Mouse (Mus musculus) CH12.LX (cell line): Measurements from ENCODE around the gene Cdk15. TPM values are rescaled to one million over a fixed set of nuclear protein-coding genes. Genes with fewer than 3 reads are reported as not detected.

ENCODE experiments used
- DNase-seq: peaks from one replicate; pipeline ENCODE4 v3.0.0-alpha.2; 2013; ENCODE audit errors: extremely low read depth
- H3K27ac ChIP-seq: 2 replicates; pipeline ENCODE4 v1.5.1; 2012; ENCODE audit warnings: low read depth, mild to moderate bottlenecking, control low read depth, moderate library complexity; ENCODE audit not compliant: insufficient read depth
- H3K27me3 ChIP-seq: replicated peaks from 2 replicates; pipeline ENCODE3; 2012; ENCODE audit warnings: inconsistent platforms
- H3K36me3 ChIP-seq, 2 experiments: replicated peaks in 1 of 2; 2 replicates each; pipeline versions ENCODE3 to v1.6.1; 2012; ENCODE audit warnings: inconsistent platforms in 1 of 2, low read length in 1 of 2, mild to moderate bottlenecking in 1 of 2, mixed read lengths in 1 of 2, moderate library complexity in 1 of 2; ENCODE audit not compliant: control insufficient read depth in 1 of 2, insufficient read depth in 1 of 2
- H3K4me1 ChIP-seq, 2 experiments: 2 replicates each; pipeline ENCODE4 v1.6.1; 2012; ENCODE audit warnings: inconsistent platforms in 1 of 2, moderate library complexity in 1 of 2; ENCODE audit not compliant: insufficient read depth in 2 of 2, control insufficient read depth in 1 of 2
- H3K4me2 ChIP-seq: 2 replicates; pipeline ENCODE4 v1.6.1; 2012; ENCODE audit warnings: low read depth, mild to moderate bottlenecking, control low read depth; ENCODE audit not compliant: poor library complexity, insufficient read depth, severe bottlenecking
- H3K4me3 ChIP-seq, 3 experiments: fragments of 150-350 bp in 1 of 3; sonication (generic) in 1 of 3; replicated peaks in 1 of 3; 2 replicates each; pipeline versions ENCODE3 to v1.5.1; 2011 to 2012; ENCODE audit warnings: low read depth in 2 of 3, low read length in 2 of 3, mild to moderate bottlenecking in 2 of 3, moderate library complexity in 2 of 3, control low read depth in 1 of 3, improper control_type of control experiment in 1 of 3, inconsistent platforms in 1 of 3, mixed read lengths in 1 of 3; ENCODE audit not compliant: poor library complexity in 1 of 3
- H3K79me2 ChIP-seq: replicated peaks from 2 replicates; pipeline ENCODE4 v1.6.1; 2012; ENCODE audit warnings: mild to moderate bottlenecking, moderate library complexity; ENCODE audit not compliant: control insufficient read depth, poor library complexity, insufficient read depth, severe bottlenecking; ENCODE audit errors: extremely low read depth
- H3K9ac ChIP-seq: 2 replicates; pipeline ENCODE4 v1.6.1; 2012; ENCODE audit warnings: low read depth, mild to moderate bottlenecking, control low read depth, moderate library complexity; ENCODE audit not compliant: insufficient read depth
- H3K9me3 ChIP-seq: replicated peaks from 2 replicates; pipeline ENCODE3; 2012; ENCODE audit warnings: low read length, inconsistent platforms, mixed read lengths
- BHLHE40 ChIP-seq: IDR thresholded peaks from 2 replicates; pipeline ENCODE4 v1.6.1; 2011; ENCODE audit warnings: mild to moderate bottlenecking, low read depth, low read length, improper control_type of control experiment
- CHD1 ChIP-seq: IDR thresholded peaks from 2 replicates; pipeline ENCODE4 v1.6.1; 2012; ENCODE audit warnings: low read depth, low read length, improper control_type of control experiment, inconsistent platforms
- CHD2 ChIP-seq: IDR thresholded peaks from 2 replicates; pipeline ENCODE4 v1.6.1; 2011; ENCODE audit warnings: low read length, improper control_type of control experiment
- EP300 ChIP-seq: IDR thresholded peaks from 2 replicates; pipeline ENCODE4 v1.6.1; 2011; ENCODE audit warnings: low read length, improper control_type of control experiment
- HCFC1 ChIP-seq: IDR thresholded peaks from 2 replicates; pipeline ENCODE4 v1.6.1; 2012; ENCODE audit warnings: low read depth, mild to moderate bottlenecking, inconsistent platforms, low read length, improper control_type of control experiment
- JUN ChIP-seq: IDR thresholded peaks from 2 replicates; pipeline ENCODE4 v1.6.1; 2011; ENCODE audit warnings: low read depth, mild to moderate bottlenecking, low read length, improper control_type of control experiment, moderate library complexity; ENCODE audit not compliant: insufficient read depth
- KAT2A ChIP-seq: IDR thresholded peaks from 2 replicates; pipeline ENCODE4 v1.6.1; 2012; ENCODE audit warnings: low read length, improper control_type of control experiment, inconsistent platforms; ENCODE audit not compliant: insufficient replicate concordance
- MAFK ChIP-seq: IDR thresholded peaks from 2 replicates; pipeline ENCODE4 v1.6.1; 2011; ENCODE audit warnings: low read length, improper control_type of control experiment; ENCODE audit not compliant: insufficient replicate concordance
- MAX ChIP-seq: IDR thresholded peaks from 2 replicates; pipeline ENCODE4 v1.6.1; 2011; ENCODE audit warnings: low read length, improper control_type of control experiment
- MAZ ChIP-seq: IDR thresholded peaks from 2 replicates; pipeline ENCODE4 v1.6.1; 2012; ENCODE audit warnings: low read depth, mild to moderate bottlenecking, inconsistent platforms, low read length, improper control_type of control experiment, moderate library complexity
- MYC ChIP-seq: IDR thresholded peaks from 2 replicates; pipeline ENCODE4 v1.6.1; 2011; ENCODE audit warnings: low read depth, mild to moderate bottlenecking, improper control_type of control experiment, low read length
- NELFE ChIP-seq: IDR thresholded peaks from 2 replicates; pipeline ENCODE4 v1.6.1; 2011; ENCODE audit warnings: low read depth, low read length, improper control_type of control experiment
- PAX5 ChIP-seq: IDR thresholded peaks from 2 replicates; pipeline ENCODE4 v1.6.1; 2012; ENCODE audit warnings: low read length, inconsistent platforms, mixed read lengths
- RAD21 ChIP-seq: IDR thresholded peaks from 2 replicates; pipeline ENCODE4 v1.6.1; 2011; ENCODE audit warnings: low read depth, mild to moderate bottlenecking, low read length, improper control_type of control experiment, moderate library complexity
- SIN3A ChIP-seq: IDR thresholded peaks from 2 replicates; pipeline ENCODE4 v1.6.1; 2012; ENCODE audit warnings: low read length, improper control_type of control experiment, inconsistent platforms
- SMC3 ChIP-seq: IDR thresholded peaks from 2 replicates; pipeline ENCODE4 v1.6.1; 2011; ENCODE audit warnings: low read depth, low read length, improper control_type of control experiment
- TBP ChIP-seq: conservative IDR thresholded peaks from 2 replicates; pipeline ENCODE4 v1.6.1; 2011; ENCODE audit warnings: low read depth, low read length, improper control_type of control experiment
- UBTF ChIP-seq: IDR thresholded peaks from 2 replicates; pipeline ENCODE4 v1.6.1; 2012; ENCODE audit warnings: low read depth, mild to moderate bottlenecking, inconsistent platforms, low read length, improper control_type of control experiment, moderate library complexity
- USF1 ChIP-seq: IDR thresholded peaks from 2 replicates; pipeline ENCODE4 v1.6.1; 2014; ENCODE audit warnings: low read depth, mild to moderate bottlenecking, inconsistent platforms, low read length, improper control_type of control experiment
- USF2 ChIP-seq: conservative IDR thresholded peaks from 2 replicates; pipeline ENCODE4 v1.6.1; 2011; ENCODE audit warnings: low read depth, low read length, improper control_type of control experiment
- ZC3H11A ChIP-seq: IDR thresholded peaks from 2 replicates; pipeline ENCODE4 v1.6.1; 2012; ENCODE audit warnings: low read depth, mild to moderate bottlenecking, inconsistent platforms, low read length, improper control_type of control experiment
- ZKSCAN1 ChIP-seq: IDR thresholded peaks from 2 replicates; pipeline ENCODE4 v1.6.1; 2012; ENCODE audit warnings: low read depth, inconsistent platforms, low read length, improper control_type of control experiment, borderline replicate concordance
- ZNF384 ChIP-seq: IDR thresholded peaks from 2 replicates; pipeline ENCODE4 v1.6.1; 2012; ENCODE audit warnings: low read depth, low read length, improper control_type of control experiment, inconsistent platforms
- dilution Hi-C: fragments of 300-500 bp; cut with MboI; formaldehyde crosslinking; loops from 2 replicates; pipeline ENCODE4 v1.14.3; 2020; ENCODE audit warnings: low sequenced_read_pairs; ENCODE audit not compliant: extremely low pct_unique_long_range_greater_than_20kb, extremely low pct_ligation_motif_present
- in situ Hi-C: fragments of 300-500 bp; cut with MboI; formaldehyde crosslinking; loops from 3 replicates; pipeline ENCODE4 v1.14.3; 2019; ENCODE audit warnings: low sequenced_read_pairs, low pct_ligation_motif_present, low pct_unique_long_range_greater_than_20kb, mixed read lengths
- polyA plus RNA-seq: library from polyadenylated mRNA; unstranded; fragments of >175 nt; gene quantifications from 2 replicates; pipeline ENCODE4 v1.2.1, GENCODE M21; 2012; ENCODE audit warnings: low read depth; ENCODE audit not compliant: insufficient read length
- total RNA-seq, 2 experiments: library from RNA; depleted of rRNA; stranded (reverse); fragments of 300-350 nt in 1 of 2; fragments of >200 nt in 1 of 2; gene quantifications; 2 replicates each; pipeline ENCODE4 v1.2.3; 2012 to 2014

Gene Cdk15
- total and polyA plus RNA-seq, 3 experiments: 0.13 TPM; not detected in 2

DNA sequence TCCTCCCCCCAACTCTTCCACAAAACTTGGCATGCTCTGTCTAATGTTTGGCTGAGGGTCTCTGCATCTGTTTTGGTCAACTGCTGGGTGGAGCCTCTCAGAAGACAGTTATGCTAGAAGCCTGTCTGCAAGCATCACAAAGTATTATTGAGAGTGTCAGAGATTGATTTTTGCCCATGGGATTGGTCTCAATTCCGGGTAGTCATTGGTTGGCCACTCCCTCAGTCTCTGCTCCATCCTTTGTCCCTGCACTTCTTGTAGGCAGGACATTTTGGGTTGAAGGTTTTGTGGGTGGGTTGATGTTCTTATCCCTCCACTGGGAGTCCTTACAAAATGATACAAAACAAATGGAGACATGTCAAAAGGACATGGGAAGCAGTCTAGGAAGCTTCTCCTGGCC, 39.1 kb downstream of the Cdk15 start:
- dilution Hi-C loops (no loop called here), in situ Hi-C loops (no loop called here)
- TF ChIP-seq PAX5: no peak
- TF ChIP-seq SMC3: no peak
- TF ChIP-seq JUN: no peak
- no peak for TF ChIP-seq NELFE
- TF ChIP-seq ZNF384: no peak
- TF ChIP-seq UBTF: no peak
- TF ChIP-seq TBP: no peak
- no peak for TF ChIP-seq ZC3H11A
- TF ChIP-seq CHD2: no peak
- TF ChIP-seq RAD21: no peak
- TF ChIP-seq HCFC1: no peak
- TF ChIP-seq MYC: no peak
- TF ChIP-seq USF2: no peak
- TF ChIP-seq KAT2A: no peak
- TF ChIP-seq CHD1: no peak
- TF ChIP-seq BHLHE40: no peak
- TF ChIP-seq MAFK: no peak
- H3K27me3 ChIP-seq: no peaks in the 10 kb centered on the region
- H3K4me3 ChIP-seq: no peak overlapping the region
- H3K9me3 ChIP-seq: no peaks in the 10 kb centered on the region
- H3K4me2 ChIP-seq: no peak overlapping the region
- DNase-seq: no peak
- no peak overlapping the region for H3K27ac ChIP-seq
- no peaks in the 10 kb centered on the region for H3K36me3 ChIP-seq
- H3K4me1 ChIP-seq: no peaks in the 10 kb centered on the region
- H3K79me2 ChIP-seq: no peaks in the 10 kb centered on the region
- H3K9ac ChIP-seq: no peak overlapping the region

GRCm38 (mm10) chr1:59297167-59297566, 40.5 kb downstream of the Cdk15 start:
- H3K4me3 ChIP-seq: no peak overlapping the region
- no peaks in the 10 kb centered on the region for H3K4me1 ChIP-seq
- no peak overlapping the region for H3K9ac ChIP-seq
- in situ Hi-C loops: no loop called here
- dilution Hi-C loops: no loop called here
- no peak for DNase-seq
- no peaks in the 10 kb centered on the region for H3K79me2 ChIP-seq
- no peaks in the 10 kb centered on the region for H3K36me3 ChIP-seq
- H3K27ac ChIP-seq: no peak overlapping the region
- no peak overlapping the region for H3K4me2 ChIP-seq
- H3K9me3 ChIP-seq: no peaks in the 10 kb centered on the region
- TF ChIP-seq UBTF: no peak
- no peak for TF ChIP-seq EP300
- no peak for TF ChIP-seq ZKSCAN1
- no peak for TF ChIP-seq MAZ
- TF ChIP-seq USF1: no peak
- TF ChIP-seq MAX: no peak
- TF ChIP-seq HCFC1: no peak
- TF ChIP-seq SIN3A: no peak
- no peaks in the 10 kb centered on the region for H3K27me3 ChIP-seq
